Mouse (Mus musculus): ENCODE data around the gene Lrrc74a. TPM values are rescaled to one million over a fixed set of nuclear protein-coding genes. Genes with fewer than 3 reads are reported as not detected.

Lrrc74a gene
- total and polyA plus RNA-seq, 3 experiments, result 0.05 TPM; not detected in 2

GRCm38 (mm10) chr12:86787020-86787553, 52.9 kb downstream of the Lrrc74a start:
- Histone ChIP-seq H3K9me3 (replicated peaks) (no peaks in the 10 kb centered on the region), H3K4me1 (ENCODE audit: insufficient read depth, low read depth, low read length) (peaks cover 9% of the 10 kb centered on the region), H3K27me3 (ENCODE audit: insufficient read depth, low read length) (peaks cover 42% of the 10 kb centered on the region), H3K36me3 (replicated peaks) (no peaks in the 10 kb centered on the region), H3K4me3 (ENCODE audit: low read depth, low read length) (no peak overlapping the region)
- ATAC-seq (ENCODE audit: extremely low read depth, insufficient number of reproducible peaks, low FRiP score, poor library complexity, severe bottlenecking) (no peak), DNase-seq (ENCODE audit: low spot score) (no peak)
- TF ChIP-seq GATA2 (IDR thresholded peaks at IDR 0.05; ENCODE audit: borderline replicate concordance, low read depth, low read length), result no peak
- no peak for TF ChIP-seq CTCF (IDR thresholded peaks at IDR 0.05; ENCODE audit: low read depth, low read length)
- no peak for TF ChIP-seq GATA1 (IDR thresholded peaks at IDR 0.05; ENCODE audit: borderline replicate concordance, low read length)
- TF ChIP-seq TAL1 (conservative IDR thresholded peaks at IDR 0.05; ENCODE audit: low read depth, low read length), result no peak

- H3K9me3 ChIP-seq (replicated peaks), result no peaks in the 10 kb centered on the region
- no peaks in the 10 kb centered on the region for H3K36me3 ChIP-seq (replicated peaks)
- TF ChIP-seq CTCF (IDR thresholded peaks at IDR 0.05; ENCODE audit: low read depth, low read length) (no peak), POLR2AphosphoS5 (IDR thresholded peaks at IDR 0.05; ENCODE audit: insufficient replicate concordance, low read depth, low read length) (no peak), TAL1 (conservative IDR thresholded peaks at IDR 0.05; ENCODE audit: low read depth, low read length) (no peak), GATA2 (IDR thresholded peaks at IDR 0.05; ENCODE audit: borderline replicate concordance, low read depth, low read length) (no peak), GATA1 (IDR thresholded peaks at IDR 0.05; ENCODE audit: borderline replicate concordance, low read length) (no peak)
- H3K4me1 ChIP-seq (ENCODE audit: insufficient read depth, low read depth, low read length), result peaks cover 14% of the 10 kb centered on the region
- peaks cover 24% of the 10 kb centered on the region for H3K27me3 ChIP-seq (ENCODE audit: insufficient read depth, low read length)
- ATAC-seq (ENCODE audit: extremely low read depth, insufficient number of reproducible peaks, low FRiP score, poor library complexity, severe bottlenecking), result no peak
- no peak for DNase-seq (ENCODE audit: low spot score)
- H3K4me3 ChIP-seq (ENCODE audit: low read depth, low read length), result no peak overlapping the region
These were observed 56.1 kb downstream of the Lrrc74a start for GRCm38 (mm10) chr12:86790100-86790848.

GRCm38 (mm10) chr12:86790849-86791127, 56.6 kb downstream of the Lrrc74a start:
- Histone ChIP-seq H3K9me3 (replicated peaks) (no peaks in the 10 kb centered on the region), H3K36me3 (replicated peaks) (no peaks in the 10 kb centered on the region), H3K4me1 (ENCODE audit: insufficient read depth, low read depth, low read length) (peaks cover 19% of the 10 kb centered on the region), H3K27me3 (ENCODE audit: insufficient read depth, low read length) (peaks cover 23% of the 10 kb centered on the region), H3K4me3 (ENCODE audit: low read depth, low read length) (no peak overlapping the region)
- ATAC-seq (ENCODE audit: extremely low read depth, insufficient number of reproducible peaks, low FRiP score, poor library complexity, severe bottlenecking), result no peak
- DNase-seq (ENCODE audit: low spot score), result no peak
- TF ChIP-seq GATA1 (IDR thresholded peaks at IDR 0.05; ENCODE audit: borderline replicate concordance, low read length) (no peak), TAL1 (conservative IDR thresholded peaks at IDR 0.05; ENCODE audit: low read depth, low read length) (no peak), CTCF (IDR thresholded peaks at IDR 0.05; ENCODE audit: low read depth, low read length) (no peak), POLR2AphosphoS5 (IDR thresholded peaks at IDR 0.05; ENCODE audit: insufficient replicate concordance, low read depth, low read length) (no peak), GATA2 (IDR thresholded peaks at IDR 0.05; ENCODE audit: borderline replicate concordance, low read depth, low read length) (no peak)

GRCm38 (mm10) chr12:86791987-86792386, 57.8 kb downstream of the Lrrc74a start:
- Histone ChIP-seq H3K27me3 (ENCODE audit: insufficient read depth, low read length) (peaks cover 14% of the 10 kb centered on the region), H3K36me3 (replicated peaks) (no peaks in the 10 kb centered on the region), H3K4me1 (ENCODE audit: insufficient read depth, low read depth, low read length) (peaks cover 22% of the 10 kb centered on the region), H3K9me3 (replicated peaks) (no peaks in the 10 kb centered on the region), H3K4me3 (ENCODE audit: low read depth, low read length) (no peak overlapping the region)
- no peak for TF ChIP-seq GATA1 (IDR thresholded peaks at IDR 0.05; ENCODE audit: borderline replicate concordance, low read length)
- no peak for TF ChIP-seq TAL1 (conservative IDR thresholded peaks at IDR 0.05; ENCODE audit: low read depth, low read length)
- TF ChIP-seq CTCF (IDR thresholded peaks at IDR 0.05; ENCODE audit: low read depth, low read length), result no peak
- no peak for TF ChIP-seq POLR2AphosphoS5 (IDR thresholded peaks at IDR 0.05; ENCODE audit: insufficient replicate concordance, low read depth, low read length)
- DNase-seq (ENCODE audit: low spot score) (no peak), ATAC-seq (ENCODE audit: extremely low read depth, insufficient number of reproducible peaks, low FRiP score, poor library complexity, severe bottlenecking) (no peak)

- H3K4me3 ChIP-seq (ENCODE audit: low read depth, low read length), result no peak overlapping the region
- ATAC-seq (ENCODE audit: extremely low read depth, insufficient number of reproducible peaks, low FRiP score, poor library complexity, severe bottlenecking) (no peak), DNase-seq (ENCODE audit: low spot score) (no peak)
- peaks cover 9% of the 10 kb centered on the region; the same call in 1 of the 2 replicates for H3K27me3 ChIP-seq (ENCODE audit: insufficient read depth, low read length)
- no peaks in the 10 kb centered on the region for H3K9me3 ChIP-seq (replicated peaks)
- no peaks in the 10 kb centered on the region for H3K36me3 ChIP-seq (replicated peaks)
- TF ChIP-seq GATA1 (IDR thresholded peaks at IDR 0.05; ENCODE audit: borderline replicate concordance, low read length), result no peak
- no peak for TF ChIP-seq TAL1 (conservative IDR thresholded peaks at IDR 0.05; ENCODE audit: low read depth, low read length)
- TF ChIP-seq GATA2 (IDR thresholded peaks at IDR 0.05; ENCODE audit: borderline replicate concordance, low read depth, low read length), result no peak
- no peak for TF ChIP-seq CTCF (IDR thresholded peaks at IDR 0.05; ENCODE audit: low read depth, low read length)
- no peak for TF ChIP-seq POLR2AphosphoS5 (IDR thresholded peaks at IDR 0.05; ENCODE audit: insufficient replicate concordance, low read depth, low read length)
- H3K4me1 ChIP-seq (ENCODE audit: insufficient read depth, low read depth, low read length), result peaks cover 25% of the 10 kb centered on the region
These were observed 59.7 kb downstream of the Lrrc74a start for GRCm38 (mm10) chr12:86793830-86794229.

GRCm38 (mm10) chr12:86794331-86794730, 60.2 kb downstream of the Lrrc74a start:
- DNase-seq (ENCODE audit: low spot score) (no peak), ATAC-seq (ENCODE audit: extremely low read depth, insufficient number of reproducible peaks, low FRiP score, poor library complexity, severe bottlenecking) (no peak)
- TF ChIP-seq POLR2AphosphoS5 (IDR thresholded peaks at IDR 0.05; ENCODE audit: insufficient replicate concordance, low read depth, low read length) (no peak), GATA2 (IDR thresholded peaks at IDR 0.05; ENCODE audit: borderline replicate concordance, low read depth, low read length) (no peak), GATA1 (IDR thresholded peaks at IDR 0.05; ENCODE audit: borderline replicate concordance, low read length) (no peak), TAL1 (conservative IDR thresholded peaks at IDR 0.05; ENCODE audit: low read depth, low read length) (no peak), CTCF (IDR thresholded peaks at IDR 0.05; ENCODE audit: low read depth, low read length) (no peak)
- Histone ChIP-seq H3K27me3 (ENCODE audit: insufficient read depth, low read length) (peaks cover 9% of the 10 kb centered on the region; the same call in 1 of the 2 replicates), H3K36me3 (replicated peaks) (no peaks in the 10 kb centered on the region), H3K9me3 (replicated peaks) (no peaks in the 10 kb centered on the region), H3K4me3 (ENCODE audit: low read depth, low read length) (no peak overlapping the region), H3K4me1 (ENCODE audit: insufficient read depth, low read depth, low read length) (peaks cover 30% of the 10 kb centered on the region)
